Mouse (Mus musculus) heart, embryonic 13.5 days (tissue): Measurements from ENCODE around the gene Paqr8. TPM values are rescaled to one million over a fixed set of nuclear protein-coding genes. Genes with fewer than 3 reads are reported as not detected.
A peak's percentile ranks its signal among the peaks of the same experiment; 100 is the strongest.
"Not testable (repeated sequence)": the region's sequence is repeated elsewhere in the genome, so short reads cannot be mapped to it uniquely, and the experiment has no call there.

Experiments used
- ATAC-seq: fragments of 200-750 bp; cut with Nextera tagmentation; 2 replicates; pipeline ENCODE4 v1.8.0; 2017; ENCODE audit warnings: moderate TSS enrichment; ENCODE audit not compliant: insufficient number of reproducible peaks, low FRiP score, low TSS enrichment; ENCODE audit errors: extremely low read depth
- H3K27ac ChIP-seq: fragments of 300-500 bp; sonication (generic); replicated peaks from 2 replicates; pipeline ENCODE4 v1.5.1; 2015; ENCODE audit warnings: moderate library complexity, mild to moderate bottlenecking, inconsistent platforms
- H3K27me3 ChIP-seq: fragments of 300-500 bp; sonication (generic); replicated peaks from 2 replicates; pipeline ENCODE4 v1.6.1; 2015; ENCODE audit warnings: mild to moderate bottlenecking, inconsistent platforms
- H3K36me3 ChIP-seq: fragments of 300-500 bp; sonication (generic); 2 replicates; pipeline ENCODE4 v1.6.1; 2015; ENCODE audit warnings: mild to moderate bottlenecking, inconsistent platforms
- H3K4me1 ChIP-seq: fragments of 300-500 bp; sonication (generic); 2 replicates; pipeline ENCODE4 v1.6.1; 2015; ENCODE audit warnings: inconsistent platforms
- H3K4me2 ChIP-seq: fragments of 300-500 bp; sonication (generic); 2 replicates; pipeline ENCODE4 v1.6.1; 2015; ENCODE audit warnings: inconsistent platforms, mild to moderate bottlenecking, moderate library complexity
- H3K4me3 ChIP-seq: fragments of 300-500 bp; sonication (generic); 2 replicates; pipeline ENCODE4 v1.5.1; 2015; ENCODE audit warnings: moderate library complexity, mild to moderate bottlenecking, inconsistent platforms
- H3K9ac ChIP-seq: fragments of 300-500 bp; sonication (generic); 2 replicates; pipeline ENCODE4 v1.6.1; 2015; ENCODE audit warnings: inconsistent platforms, mild to moderate bottlenecking, moderate library complexity
- H3K9me3 ChIP-seq: fragments of 300-500 bp; sonication (generic); 2 replicates; pipeline ENCODE4 v1.6.1; 2016; ENCODE audit warnings: inconsistent platforms
- WGBS: fragments of 180-500 bp; shearing (Covaris S2); methylation state at CpG from one replicate; pipeline ENCODE4 v1.1.7; 2015; ENCODE audit warnings: mixed read lengths; 5-methylcytosine and 5-hydroxymethylcytosine counted together
- polyA plus RNA-seq: library from polyadenylated mRNA; unstranded; fragments of >200 nt; fragmentation: Nextera tagmentation; extraction: Ambion mirVana; gene quantifications from 2 replicates; pipeline ENCODE4 v1.2.1, GENCODE M21; 2015

Gene Paqr8
- polyA plus RNA-seq, 1 experiment from 2014 or later = 3.0 TPM

GRCm38 (mm10) chr1:20912527-20913171 is 22.2 kb downstream of the Paqr8 start:
- no peak overlapping the region for H3K9ac ChIP-seq
- H3K27ac ChIP-seq = no peak overlapping the region
- H3K4me2 ChIP-seq = 0 out of 2 replicates have a peak overlapping the region, but pooled peaks have one; percentile 7
- H3K4me3 ChIP-seq = no peak overlapping the region
- H3K4me1 ChIP-seq = no peaks in the 10 kb centered on the region
- no peaks in the 10 kb centered on the region for H3K9me3 ChIP-seq
- no peaks in the 10 kb centered on the region for H3K36me3 ChIP-seq
- H3K27me3 ChIP-seq = no peaks in the 10 kb centered on the region
- no peak for ATAC-seq
- WGBS = 62% methylated on average over 13 of the region's 13 CpGs

GRCm38 (mm10) chr1:20914769-20915168 is 24.4 kb downstream of the Paqr8 start:
- H3K27me3 ChIP-seq = no peaks in the 10 kb centered on the region
- ATAC-seq = no peak
- no peak overlapping the region for H3K27ac ChIP-seq
- H3K9me3 ChIP-seq = no peaks in the 10 kb centered on the region
- no peak overlapping the region for H3K4me2 ChIP-seq
- H3K36me3 ChIP-seq = no peaks in the 10 kb centered on the region
- 83% methylated on average over 3 of the region's 3 CpGs for WGBS
- H3K9ac ChIP-seq = no peak overlapping the region
- H3K4me1 ChIP-seq = no peaks in the 10 kb centered on the region
- no peak overlapping the region for H3K4me3 ChIP-seq

GRCm38 (mm10) chr1:20915608-20916007 is 25.2 kb downstream of the Paqr8 start:
- Histone ChIP-seq H3K9me3 (no peaks in the 10 kb centered on the region), H3K9ac (no peak overlapping the region), H3K4me3 (no peak overlapping the region), H3K4me2 (no peak overlapping the region), H3K36me3 (no peaks in the 10 kb centered on the region), H3K27ac (no peak overlapping the region), H3K4me1 (no peaks in the 10 kb centered on the region), H3K27me3 (no peaks in the 10 kb centered on the region)
- WGBS = 76% methylated on average over 5 of the region's 5 CpGs
- ATAC-seq = no peak

- Histone ChIP-seq H3K9me3 (no peaks in the 10 kb centered on the region), H3K27ac (no peak overlapping the region), H3K36me3 (no peaks in the 10 kb centered on the region), H3K4me3 (no peak overlapping the region), H3K9ac (no peak overlapping the region), H3K4me1 (peaks cover 4% of the 10 kb centered on the region), H3K4me2 (no peak overlapping the region), H3K27me3 (no peaks in the 10 kb centered on the region)
- 63% methylated on average over 6 of the region's 6 CpGs for WGBS
- no peak for ATAC-seq
These were observed 27.2 kb downstream of the Paqr8 start for GRCm38 (mm10) chr1:20917496-20918050.

- peaks cover 16% of the 10 kb centered on the region for H3K4me1 ChIP-seq
- no peak overlapping the region for H3K9ac ChIP-seq
- no peaks in the 10 kb centered on the region for H3K27me3 ChIP-seq
- H3K4me2 ChIP-seq = no peak overlapping the region
- H3K27ac ChIP-seq = no peak overlapping the region
- ATAC-seq = no peak
- WGBS = 78% methylated on average over 2 of the region's 2 CpGs
- H3K36me3 ChIP-seq = no peaks in the 10 kb centered on the region
- no peaks in the 10 kb centered on the region for H3K9me3 ChIP-seq
- no peak overlapping the region for H3K4me3 ChIP-seq
These were observed 29.3 kb downstream of the Paqr8 start for GRCm38 (mm10) chr1:20919728-20920127.

- no peak overlapping the region for H3K9ac ChIP-seq
- peaks cover 16% of the 10 kb centered on the region for H3K4me1 ChIP-seq
- no peak overlapping the region for H3K27ac ChIP-seq
- ATAC-seq = no peak; the same call in 1 of the 2 replicates
- H3K36me3 ChIP-seq = no peaks in the 10 kb centered on the region
- no peaks in the 10 kb centered on the region for H3K27me3 ChIP-seq
- H3K9me3 ChIP-seq = no peaks in the 10 kb centered on the region
- H3K4me3 ChIP-seq = no peak overlapping the region
- 75% methylated on average over 10 of the region's 10 CpGs for WGBS
- no peak overlapping the region for H3K4me2 ChIP-seq
These were observed 30.7 kb downstream of the Paqr8 start for GRCm38 (mm10) chr1:20921081-20921528.

GRCm38 (mm10) chr1:20922612-20923399 is 32.4 kb downstream of the Paqr8 start:
- no peak overlapping the region for H3K9ac ChIP-seq
- peaks cover 16% of the 10 kb centered on the region for H3K4me1 ChIP-seq
- no peaks in the 10 kb centered on the region for H3K27me3 ChIP-seq
- H3K4me2 ChIP-seq = peak overlapping the region; percentile 40
- H3K36me3 ChIP-seq = no peaks in the 10 kb centered on the region
- ATAC-seq = no peak; the same call in 1 of the 2 replicates
- no peaks in the 10 kb centered on the region for H3K9me3 ChIP-seq
- peak overlapping the region; percentile 22 for H3K27ac ChIP-seq
- H3K4me3 ChIP-seq = no peak overlapping the region
- WGBS = 32% methylated on average over 11 of the region's 11 CpGs

GRCm38 (mm10) chr1:20925324-20925723 is 34.9 kb downstream of the Paqr8 start:
- H3K9me3 ChIP-seq, H3K36me3 ChIP-seq, H3K27ac ChIP-seq, H3K4me3 ChIP-seq, ATAC-seq, H3K4me2 ChIP-seq, H3K27me3 ChIP-seq, H3K9ac ChIP-seq: not testable (repeated sequence)
- peaks cover 16% of the 10 kb centered on the region for H3K4me1 ChIP-seq
- WGBS = 75% methylated on average over 7 of the region's 7 CpGs

- no peak overlapping the region for H3K4me3 ChIP-seq
- H3K27me3 ChIP-seq = no peaks in the 10 kb centered on the region
- no peak overlapping the region for H3K4me2 ChIP-seq
- no peak overlapping the region for H3K9ac ChIP-seq
- WGBS = 81% methylated on average over 4 of the region's 4 CpGs
- ATAC-seq = no peak
- no peak overlapping the region for H3K27ac ChIP-seq
- H3K36me3 ChIP-seq = no peaks in the 10 kb centered on the region
- H3K9me3 ChIP-seq = no peaks in the 10 kb centered on the region
- H3K4me1 ChIP-seq = peaks cover 16% of the 10 kb centered on the region
These were observed 35.5 kb downstream of the Paqr8 start for GRCm38 (mm10) chr1:20925926-20926325.

- H3K4me1 ChIP-seq = peaks cover 16% of the 10 kb centered on the region
- no peak for ATAC-seq
- no peaks in the 10 kb centered on the region for H3K36me3 ChIP-seq
- H3K27me3 ChIP-seq = no peaks in the 10 kb centered on the region
- H3K4me2 ChIP-seq = no peak overlapping the region
- no peaks in the 10 kb centered on the region for H3K9me3 ChIP-seq
- 73% methylated on average over 4 of the region's 4 CpGs for WGBS
- no peak overlapping the region for H3K9ac ChIP-seq
- no peak overlapping the region for H3K27ac ChIP-seq
- no peak overlapping the region for H3K4me3 ChIP-seq
These were observed 36.0 kb downstream of the Paqr8 start for GRCm38 (mm10) chr1:20926376-20926775.

GRCm38 (mm10) chr1:20928487-20928886 is 38.1 kb downstream of the Paqr8 start:
- Histone ChIP-seq H3K27ac (no peak overlapping the region), H3K9me3 (no peaks in the 10 kb centered on the region), H3K4me1 (peaks cover 3% of the 10 kb centered on the region), H3K36me3 (no peaks in the 10 kb centered on the region), H3K27me3 (no peaks in the 10 kb centered on the region), H3K4me3 (no peak overlapping the region), H3K9ac (no peak overlapping the region), H3K4me2 (no peak overlapping the region)
- no peak for ATAC-seq
- 60% methylated on average over 4 of the region's 4 CpGs for WGBS
